Mouse (Mus musculus) yolk sac, embryonic 10.5 days (tissue): ENCODE measurements around the gene Zbtb32.

ENCODE experiments used
- DNase-seq: peaks from one replicate; pipeline ENCODE4 v3.0.0-alpha.2; 2017; ENCODE audit warnings: low spot score

The Zbtb32 gene

DNA sequence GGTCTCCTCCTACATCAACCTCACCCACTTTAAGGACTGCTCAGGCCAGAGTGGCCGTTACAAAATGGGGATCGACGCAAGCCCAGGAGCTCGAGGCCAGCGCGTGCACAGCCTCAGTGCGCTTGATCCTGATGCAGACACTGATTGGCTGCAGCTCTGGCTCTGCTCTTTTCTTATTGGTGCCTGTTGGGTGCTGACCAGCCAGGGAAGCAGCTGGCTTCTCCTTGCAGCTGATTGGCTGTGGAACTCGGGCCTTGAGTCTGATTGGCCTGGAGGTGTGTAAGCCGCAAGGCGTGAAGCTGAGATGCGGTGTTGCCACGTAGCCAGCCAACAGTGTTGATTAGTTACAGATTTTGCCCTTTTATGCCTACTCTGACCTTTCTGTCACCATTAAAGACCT lies at the start of gene Zbtb32:
TSS of gene Zbtb32 (minus strand) at position 124 of the 400 bp plus-strand sequence.
- no peak for DNase-seq

DNA sequence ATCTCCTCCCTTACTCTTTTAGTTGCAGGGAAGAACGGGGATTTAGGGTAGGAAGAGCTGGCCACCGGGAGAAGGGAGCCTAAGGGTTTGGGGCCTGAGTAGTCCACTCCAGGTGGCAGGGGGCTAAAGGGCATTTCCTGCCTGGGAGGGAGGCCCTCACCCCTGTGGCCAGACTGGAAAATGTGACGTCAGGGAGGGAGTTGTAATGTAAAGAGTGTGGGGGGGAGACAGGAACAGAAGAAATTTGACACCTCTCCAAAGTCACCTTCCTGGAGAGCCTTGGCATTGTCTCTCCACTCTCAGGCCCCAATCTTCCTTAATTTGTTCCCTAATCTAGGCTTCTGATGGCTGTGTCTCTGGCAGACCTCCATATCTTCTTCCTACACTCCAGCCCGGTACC lies 40.4 kb upstream of the Zbtb32 start:
- DNase-seq = no peak

DNA sequence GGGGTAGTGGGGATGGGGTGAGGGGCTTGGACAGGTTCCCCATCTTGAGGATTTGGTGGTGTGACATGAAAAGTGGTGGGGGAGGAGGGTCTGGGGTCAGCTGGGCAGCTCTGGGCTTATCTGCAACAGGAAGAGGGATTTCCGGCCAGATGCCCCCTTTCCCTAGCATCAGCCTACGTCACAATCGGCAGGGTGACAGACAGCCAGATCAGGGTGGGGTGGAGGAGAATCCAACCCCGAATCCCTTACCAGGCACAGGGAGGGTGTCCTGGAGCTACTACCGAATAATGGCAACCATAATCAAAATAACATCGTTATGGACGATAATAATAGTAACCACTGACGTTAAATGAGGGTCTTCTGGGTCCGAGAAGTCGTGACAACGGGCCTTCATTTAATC lies 37.7 kb upstream of the Zbtb32 start:
- DNase-seq = no peak

DNA sequence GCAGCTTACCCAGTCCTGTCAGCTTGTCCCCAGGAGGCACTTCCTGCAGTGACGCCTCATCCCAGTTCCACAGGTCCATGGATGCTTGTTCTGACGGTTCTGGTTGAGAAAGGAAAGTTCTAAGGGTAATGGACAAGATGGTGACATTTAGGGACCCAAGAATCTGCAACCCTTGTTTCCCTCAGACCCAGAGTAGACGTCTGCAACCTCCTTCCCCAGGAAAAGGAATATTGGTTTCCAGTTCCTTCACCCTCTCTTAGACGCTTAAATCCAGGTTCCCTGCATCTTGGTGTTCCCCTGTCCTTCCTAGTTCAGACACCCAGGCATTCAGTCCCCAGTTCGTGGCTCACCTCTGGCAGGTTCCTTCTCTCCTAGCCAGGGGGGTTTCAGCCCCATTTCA lies 37.0 kb upstream of the Zbtb32 start, which contains the start of gene Etv2:
TSS of gene Etv2 (minus strand) at position 101 of the 400 bp plus-strand sequence.
- DNase-seq = no peak

DNA sequence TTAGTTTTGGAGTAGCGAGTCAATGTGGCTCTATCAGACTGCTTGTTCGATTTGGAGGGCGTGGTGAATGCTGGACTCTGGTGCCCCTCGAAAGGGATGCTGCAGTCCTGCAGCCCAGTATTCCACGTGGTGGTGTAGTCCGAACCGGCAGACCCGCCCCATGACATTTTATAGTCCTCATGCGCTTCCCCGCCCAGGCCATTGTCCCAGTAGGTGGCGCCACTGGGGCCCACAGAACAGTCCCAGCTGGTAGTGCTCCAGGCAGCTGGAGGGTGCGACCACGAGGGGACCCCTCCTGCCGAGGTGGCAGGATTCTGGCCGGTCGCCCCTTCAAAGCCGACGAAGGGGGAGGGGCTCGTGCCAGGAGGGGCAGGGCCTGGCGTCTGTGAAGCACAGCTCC lies 35.9 kb upstream of the Zbtb32 start:
- peak; percentile 46 for DNase-seq

DNA sequence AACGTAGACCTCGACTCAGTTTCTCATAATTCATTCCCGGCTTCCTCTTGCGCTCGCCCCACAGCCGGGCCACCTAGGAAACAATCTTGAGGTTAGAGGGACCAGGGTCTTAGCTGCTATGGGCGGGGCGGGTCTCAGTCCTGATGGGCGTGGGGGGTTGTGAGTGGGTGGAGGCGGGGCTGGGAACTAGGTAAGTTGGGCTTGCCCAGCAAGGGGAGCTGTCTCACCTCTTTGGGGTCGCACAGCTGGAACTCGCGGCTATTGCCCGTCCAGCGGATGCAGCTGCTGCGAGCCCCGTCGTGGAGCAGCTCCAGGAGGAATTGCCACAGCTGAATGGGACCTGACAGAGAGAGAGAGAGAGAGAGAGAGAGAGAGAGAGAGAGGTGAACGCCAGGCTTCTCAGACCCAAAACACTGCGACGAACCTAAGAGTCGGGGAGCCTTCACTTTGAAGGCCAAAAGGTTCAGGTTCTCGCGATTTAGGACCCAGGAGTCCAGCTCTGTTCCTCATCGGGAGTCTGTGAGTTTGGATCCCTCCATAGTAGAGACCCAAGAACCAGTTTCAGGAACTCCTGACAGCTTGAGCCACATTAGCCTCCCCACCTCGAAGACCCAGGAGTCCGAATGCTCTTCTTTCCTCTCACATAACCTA lies 35.2 kb upstream of the Zbtb32 start:
- DNase-seq = no peak

DNA sequence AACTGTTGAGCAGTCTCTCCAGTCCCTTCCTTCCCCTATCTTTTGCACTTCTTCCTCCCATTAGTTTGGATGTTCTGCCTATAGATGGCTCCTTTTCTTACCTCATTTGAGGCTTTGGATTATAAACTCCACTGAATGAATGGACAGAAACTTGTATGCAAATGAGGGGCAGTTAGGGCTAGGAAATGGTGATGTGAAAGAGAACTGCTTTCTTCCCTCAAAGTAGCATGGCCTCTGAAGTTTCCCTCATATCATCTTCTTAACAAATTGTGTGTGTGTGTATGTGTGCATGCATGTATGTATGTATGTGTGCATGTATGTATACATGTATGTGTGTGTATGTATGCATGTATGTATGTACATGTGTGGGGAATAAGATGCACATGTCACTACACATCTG lies 30.3 kb upstream of the Zbtb32 start:
- DNase-seq = no peak

DNA sequence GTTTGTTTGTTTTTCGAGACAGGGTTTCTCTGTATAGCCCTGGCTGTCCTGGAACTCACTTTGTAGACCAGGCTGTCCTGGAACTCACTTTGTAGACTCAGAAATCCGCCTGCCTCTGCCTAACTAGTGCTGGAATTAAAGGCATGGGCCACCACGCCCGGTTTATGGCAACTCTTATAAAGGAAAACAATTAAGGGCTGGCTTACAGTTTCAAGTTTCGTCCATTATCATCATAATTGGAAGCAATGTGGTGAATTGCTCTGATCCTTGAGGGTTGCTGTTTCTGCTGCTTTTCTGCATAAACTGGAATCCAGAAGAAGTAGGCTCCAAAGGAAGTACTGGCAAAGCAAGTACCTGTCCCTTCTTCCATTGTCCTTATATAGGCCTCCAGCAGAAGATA lies 27.9 kb upstream of the Zbtb32 start:
- no peak for DNase-seq

DNA sequence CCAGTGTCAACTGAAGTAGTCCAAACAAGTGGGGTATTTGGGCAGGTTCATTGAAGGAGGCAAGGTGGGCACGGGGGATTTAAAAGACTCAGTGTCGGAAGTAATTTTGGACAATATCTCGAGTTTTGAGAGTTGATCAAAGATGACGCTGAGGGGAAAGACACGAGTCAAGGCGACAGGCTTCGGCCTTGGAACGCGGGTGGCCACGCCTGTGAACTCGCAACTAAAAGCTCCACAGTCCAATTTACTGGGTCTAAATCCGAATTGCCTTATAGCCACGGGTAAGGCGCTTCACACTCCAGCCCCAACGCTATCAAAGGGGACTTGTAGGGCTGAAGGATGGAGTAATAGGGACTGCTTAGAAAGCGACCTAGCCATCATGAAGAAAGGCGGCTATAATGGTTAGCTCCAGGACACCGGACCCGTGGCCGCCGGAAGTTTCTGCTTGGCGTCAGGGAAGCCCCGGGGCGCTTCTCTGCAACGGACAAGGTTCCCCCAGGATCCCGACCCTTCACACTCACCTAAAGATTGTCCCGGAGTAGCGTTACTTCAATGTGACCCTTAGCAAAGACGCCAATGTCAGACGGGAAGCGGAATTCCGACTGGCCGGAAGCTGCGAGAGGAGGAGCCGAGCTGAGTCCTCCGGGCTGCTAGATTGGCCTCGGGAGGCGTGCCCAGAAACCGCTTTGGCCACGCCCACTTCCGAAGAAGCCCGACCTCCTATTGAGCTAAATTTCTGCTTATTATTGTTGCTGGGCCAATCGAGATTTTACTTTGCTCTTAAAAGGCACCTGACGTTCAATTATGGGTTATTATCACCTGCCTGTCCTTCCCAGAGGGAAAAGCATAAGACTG lies 27.0 kb upstream of the Zbtb32 start, which contains the start of gene Cox6b1:
TSS of gene Cox6b1 (minus strand) at position 622 of the 855 bp plus-strand sequence.
- DNase-seq = peak; percentile 92

DNA sequence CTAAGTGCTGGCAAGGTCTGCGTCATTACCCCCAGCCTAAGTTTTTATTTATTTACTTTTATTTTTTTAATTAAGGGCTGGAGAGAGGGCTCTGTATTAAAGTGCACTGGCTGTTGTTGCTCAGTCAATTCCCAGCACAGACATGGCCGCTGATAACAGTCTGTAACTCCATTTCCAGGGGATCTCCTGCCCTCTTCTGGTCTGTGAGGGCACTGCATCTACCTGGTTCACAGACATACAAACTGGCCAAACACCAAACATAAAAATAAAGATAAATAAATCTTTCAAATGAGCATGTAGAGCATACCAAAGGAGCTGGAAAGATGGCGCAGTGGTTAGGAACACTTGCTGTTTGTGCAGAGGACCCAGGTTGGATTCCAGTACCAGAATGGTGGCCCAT lies 20.5 kb upstream of the Zbtb32 start:
- DNase-seq = no peak

DNA sequence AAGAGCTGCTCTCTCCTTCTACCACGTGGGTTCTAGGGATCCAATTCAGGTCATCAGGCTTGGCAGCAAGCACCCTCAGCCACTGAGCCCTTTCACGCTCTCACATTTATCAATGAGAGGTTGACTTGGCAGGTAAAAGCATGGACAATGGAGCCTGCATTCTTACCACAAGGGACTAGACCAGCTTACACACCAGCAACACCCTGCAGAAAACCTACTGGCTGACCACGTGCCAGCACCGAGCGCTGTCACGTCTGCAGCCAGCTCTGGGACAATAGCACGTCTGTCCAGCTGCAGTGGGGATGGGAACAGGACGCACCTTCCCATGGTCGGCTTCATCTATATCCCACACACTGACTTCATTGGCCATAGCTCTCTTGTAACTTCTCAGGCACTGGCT lies 19.9 kb upstream of the Zbtb32 start:
- no peak for DNase-seq

DNA sequence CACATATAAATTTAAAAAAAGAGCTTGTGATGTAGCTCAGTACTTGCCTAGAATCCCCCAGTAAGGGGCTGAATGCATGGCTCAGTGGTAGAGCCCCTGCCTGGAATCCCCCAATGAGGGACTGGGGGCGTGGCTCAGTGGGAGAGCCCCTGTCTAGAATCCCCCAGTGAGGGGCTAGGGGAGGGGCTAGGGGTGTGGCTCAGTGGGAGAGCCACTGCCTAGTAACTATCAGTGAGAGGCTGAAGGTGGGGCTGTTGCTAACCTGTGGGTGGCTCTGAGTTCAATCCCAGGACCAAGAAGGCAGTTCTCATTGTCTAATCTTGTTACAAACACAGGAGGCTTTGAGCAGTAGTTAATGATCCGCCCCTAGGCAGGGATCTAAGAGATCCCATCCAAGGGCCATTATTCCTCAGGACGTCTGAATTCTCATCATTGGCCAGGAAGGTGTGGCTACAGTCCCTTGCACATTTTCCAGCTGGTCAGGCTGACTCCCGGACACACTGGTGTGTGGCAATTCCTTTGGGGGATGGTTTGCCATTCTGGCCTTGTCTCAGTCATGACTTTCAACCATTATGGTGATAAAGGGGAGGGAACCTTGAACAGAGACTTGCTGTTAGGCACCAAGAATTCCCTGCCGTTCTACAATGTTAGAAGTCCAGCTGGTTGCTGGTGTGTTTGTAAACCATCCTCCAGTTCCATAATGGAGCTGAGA lies 16.5 kb upstream of the Zbtb32 start:
- peak; percentile 55 for DNase-seq

DNA sequence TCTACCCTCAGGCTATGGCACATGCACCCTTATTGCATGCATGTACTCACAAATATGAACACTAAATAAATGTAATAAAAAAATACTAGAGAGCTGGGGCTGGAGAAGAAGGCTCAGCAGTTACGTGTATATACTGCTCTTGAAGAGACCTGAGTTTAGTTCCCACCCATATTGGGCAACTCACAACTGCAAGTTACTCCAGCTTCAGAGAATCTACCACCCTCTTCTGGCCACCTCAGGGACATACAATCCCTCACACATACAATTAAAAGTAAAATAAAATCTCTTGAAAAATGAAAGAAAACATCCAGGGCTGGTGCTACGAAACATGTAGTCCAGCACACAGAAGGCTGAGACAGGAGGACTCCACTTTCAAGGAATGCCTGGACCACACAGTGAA lies 15.7 kb upstream of the Zbtb32 start:
- no peak for DNase-seq

DNA sequence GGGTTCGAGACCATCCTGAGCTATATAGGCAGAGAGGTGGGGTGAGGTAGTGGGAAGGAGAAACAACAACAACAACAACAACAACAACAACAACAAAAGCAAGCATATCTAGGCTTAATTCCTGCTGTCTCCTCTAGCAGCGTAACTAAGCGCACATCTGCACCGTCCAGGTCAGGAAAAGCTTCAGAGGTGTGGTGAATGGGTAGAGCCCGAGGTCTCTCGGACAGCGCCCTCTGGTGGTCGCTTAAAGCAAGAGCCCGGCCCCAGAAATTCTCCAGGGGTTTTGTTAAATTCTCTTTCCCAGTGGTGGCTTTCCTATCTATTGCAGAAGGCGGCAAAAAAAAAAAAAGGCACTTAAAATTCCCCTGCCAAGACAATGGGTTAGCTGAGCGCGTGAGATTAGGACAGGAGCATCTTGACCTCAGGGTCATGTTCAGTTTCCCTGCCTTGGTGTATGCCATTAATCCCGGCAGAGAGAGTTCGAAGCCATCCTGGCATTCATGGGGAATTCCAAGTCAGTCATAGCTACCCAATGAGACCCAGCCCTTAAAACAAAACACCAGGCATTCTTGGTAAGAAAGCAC lies 14.9 kb upstream of the Zbtb32 start:
- no peak for DNase-seq

DNA sequence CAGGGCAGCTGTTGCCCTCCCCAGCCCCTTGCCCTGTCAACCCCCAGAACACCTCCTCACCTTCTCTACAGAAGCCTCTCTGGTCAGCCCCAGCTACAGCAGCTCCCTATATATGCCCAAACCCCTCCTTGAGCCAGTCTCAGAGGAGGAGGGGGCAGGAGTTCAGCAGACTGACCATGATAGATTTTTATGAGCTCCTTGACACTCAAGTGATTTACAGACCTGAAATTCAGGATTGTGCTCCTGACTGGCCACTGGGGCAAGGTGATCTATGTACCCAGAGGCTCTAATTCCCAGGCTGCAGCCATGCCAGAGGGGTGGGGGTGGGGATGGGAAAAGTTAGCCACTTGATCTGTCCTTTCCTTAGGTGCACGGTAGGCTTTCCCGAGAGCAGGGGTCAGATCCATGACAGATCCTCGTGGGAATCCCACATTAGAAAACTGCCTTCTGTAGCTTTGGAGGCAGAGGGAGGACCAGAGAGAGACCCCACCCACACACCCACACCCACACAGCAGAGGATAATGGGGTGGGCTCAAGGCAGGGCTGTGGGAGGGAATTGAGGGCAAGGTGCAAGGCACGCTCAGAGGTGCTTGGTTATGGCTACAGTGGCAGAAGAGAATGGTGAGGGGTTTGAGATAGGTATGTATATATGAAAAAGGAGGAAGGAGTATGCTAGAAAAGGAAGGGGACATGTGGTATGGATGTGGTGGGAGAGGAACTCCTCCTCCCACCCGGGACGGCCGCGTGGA lies 14.1 kb upstream of the Zbtb32 start, which contains the start of gene Upk1a:
TSS of gene Upk1a (minus strand) at position 194 of the 749 bp plus-strand sequence.
- DNase-seq = no peak

DNA sequence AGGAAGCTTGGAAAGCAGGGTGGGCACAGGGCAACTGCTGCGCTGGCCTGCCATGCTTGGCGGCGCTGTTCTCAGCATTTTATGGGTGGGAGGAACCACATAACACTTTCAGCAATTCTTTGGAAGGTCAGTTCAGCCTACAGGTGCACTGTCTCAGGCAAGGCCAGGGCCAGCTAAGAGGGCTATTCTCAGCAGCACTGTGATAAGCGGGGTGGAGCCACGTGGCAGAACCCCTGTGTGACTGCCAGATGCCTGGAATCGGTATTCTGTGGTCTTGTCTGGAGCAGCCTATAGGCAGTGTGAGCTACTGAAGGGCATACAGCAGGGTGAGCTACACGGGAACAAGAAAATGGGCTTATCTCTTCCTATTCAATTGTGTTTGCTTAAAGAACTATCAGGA lies 11.3 kb upstream of the Zbtb32 start:
- no peak for DNase-seq

DNA sequence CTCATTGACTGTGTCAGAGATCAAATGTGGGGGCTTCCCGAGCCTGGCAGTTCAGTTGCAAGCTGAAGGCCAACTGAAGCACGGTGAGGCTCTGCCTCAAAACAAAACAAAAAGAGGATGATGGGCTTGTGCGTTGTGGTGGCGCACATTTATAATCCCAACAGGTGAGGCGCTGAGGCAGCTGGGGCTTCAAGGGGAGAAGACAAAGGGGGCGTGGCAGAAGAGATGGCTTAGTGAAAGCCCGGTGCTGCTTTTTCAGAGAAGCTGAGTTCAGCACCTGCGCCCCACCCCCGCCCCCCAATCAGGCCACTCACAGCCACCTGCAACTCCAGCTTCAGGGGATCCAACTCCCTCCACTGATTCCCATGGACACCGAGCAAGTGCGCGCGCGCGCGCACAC lies 9.8 kb upstream of the Zbtb32 start:
- no peak for DNase-seq

DNA sequence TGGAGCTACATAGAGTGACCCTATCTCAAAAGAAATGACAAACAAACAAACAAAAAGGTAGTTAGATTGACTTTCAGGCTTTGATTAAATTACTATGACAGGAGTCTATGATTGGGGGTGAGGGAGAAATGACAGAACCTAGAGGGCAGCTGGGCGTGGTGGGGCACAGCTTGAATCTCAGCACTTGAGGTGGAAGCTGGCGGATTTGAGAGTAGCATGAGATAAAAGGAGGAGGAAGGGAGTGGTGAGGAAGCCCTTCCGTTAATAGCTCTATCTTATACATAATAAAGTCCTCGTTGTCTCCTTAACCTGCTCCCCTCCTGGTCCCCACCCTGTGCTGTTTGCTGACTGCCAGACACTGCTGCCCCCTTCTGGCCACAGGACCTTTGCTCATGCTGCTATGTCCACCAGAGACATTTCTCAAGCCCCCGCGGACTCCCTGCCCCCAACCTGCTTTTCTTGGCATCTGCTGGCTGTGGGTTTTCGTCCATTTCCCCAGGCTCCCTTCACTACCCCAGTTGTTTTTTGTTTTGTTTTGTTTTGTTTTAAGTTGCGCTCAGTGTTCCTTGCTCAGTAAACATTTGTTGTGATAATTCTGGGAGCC lies 9.1 kb upstream of the Zbtb32 start:
- no peak for DNase-seq

DNA sequence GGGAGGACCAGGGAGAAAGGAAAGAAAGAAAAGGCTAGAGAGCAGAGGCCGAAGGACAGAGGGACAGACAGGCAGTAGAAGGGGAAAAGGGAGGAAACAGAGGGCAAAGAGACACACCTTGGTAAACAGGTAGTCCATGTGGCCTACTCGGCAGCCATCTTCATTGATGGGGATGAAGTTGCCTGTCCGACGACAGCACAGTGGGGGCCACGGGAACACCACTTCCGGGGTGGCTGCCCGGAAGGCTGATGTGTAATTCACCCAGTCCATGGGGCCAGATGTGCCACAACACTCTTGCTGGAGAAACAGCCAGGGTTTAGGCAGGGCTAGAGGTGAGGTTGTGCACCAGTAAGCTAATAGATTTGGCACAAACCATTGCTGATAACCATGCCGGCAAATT lies 6.2 kb upstream of the Zbtb32 start:
- no peak for DNase-seq

DNA sequence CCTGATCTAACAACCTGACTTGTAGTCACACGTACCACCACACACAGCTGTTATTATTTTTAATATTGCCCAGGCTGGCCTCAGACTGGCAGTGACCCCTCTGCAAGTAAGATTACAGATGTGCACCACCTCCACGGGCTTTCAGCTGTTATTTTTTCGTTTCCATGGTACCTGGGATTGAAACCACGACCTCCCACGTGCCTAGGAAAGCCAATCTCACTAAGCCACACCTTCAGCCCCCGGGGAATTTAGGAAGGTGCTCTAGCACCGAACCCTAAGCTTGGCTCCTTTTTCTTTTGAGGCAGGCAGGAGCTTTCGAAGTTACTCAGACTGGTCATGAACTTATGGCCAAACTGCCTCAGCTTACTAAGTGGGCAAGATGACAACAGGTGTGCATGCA lies 5.7 kb upstream of the Zbtb32 start:
- DNase-seq = no peak

DNA sequence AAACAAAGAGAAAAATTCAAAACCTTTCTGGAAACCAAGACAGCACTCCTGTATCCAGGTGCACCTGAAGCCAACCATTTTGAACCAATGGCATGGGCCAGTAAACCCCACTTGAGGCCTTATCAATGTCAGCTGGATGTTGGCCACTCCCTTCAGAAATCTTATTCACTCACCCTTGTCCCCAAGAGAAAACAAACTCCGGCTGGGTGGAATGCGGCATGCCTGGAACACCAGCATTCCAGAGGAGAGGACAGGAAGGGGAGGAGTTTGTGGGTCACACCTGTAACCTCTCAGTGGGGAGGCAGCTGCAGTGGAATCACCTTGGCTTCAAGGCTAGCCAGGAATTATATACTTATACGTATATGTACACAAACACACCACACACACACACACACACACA lies 3.9 kb upstream of the Zbtb32 start:
- DNase-seq = peak; percentile 83
